ENCODE assay signal across 9 mouse cellular contexts in the genomic region with DNA sequence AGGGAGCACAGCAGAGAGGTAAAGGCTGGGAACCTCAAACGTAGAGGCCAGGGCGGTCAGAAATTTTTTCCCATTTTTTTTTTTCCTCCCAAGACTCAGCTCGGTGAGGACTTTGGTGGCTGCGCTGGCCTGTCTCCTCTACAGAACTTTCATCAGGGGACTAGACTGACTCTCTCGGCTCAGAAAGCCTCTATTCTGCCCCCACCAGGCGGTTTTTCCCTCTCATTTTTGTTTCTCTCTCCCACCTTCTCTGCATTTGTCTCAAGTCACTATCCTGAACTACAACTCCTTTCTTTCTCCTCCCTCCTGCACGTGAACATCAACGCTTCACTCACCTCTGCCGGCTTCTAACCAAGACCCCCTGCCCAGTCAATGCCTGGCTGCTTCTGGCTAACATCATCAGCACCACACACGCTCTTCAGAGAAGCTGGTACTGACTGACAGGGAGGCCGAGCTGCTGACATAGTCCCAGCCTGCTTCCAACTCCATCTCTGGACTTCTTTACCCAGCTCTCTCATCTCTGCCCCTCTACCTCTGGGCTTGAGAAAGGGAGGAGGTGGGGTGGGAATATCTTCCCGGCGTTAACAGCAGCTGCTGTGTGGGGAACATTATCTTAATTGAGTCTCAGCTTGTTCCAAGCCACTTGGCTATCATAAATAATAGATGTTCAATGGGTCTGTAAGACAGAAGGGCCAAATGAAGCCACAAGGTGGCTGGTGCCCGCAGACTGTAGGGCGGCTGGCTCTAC.
DNase-seq lines count a peak whose midpoint lies in the region; ATAC-seq and TF ChIP-seq lines count a peak whose summit lies in the region.
"Had no signal": no experiment of that assay in that cellular context is flagged by ENCODE, and none has a peak within 500 bp of the region (broad histone marks: within the 10 kb centered on the region; RNA-seq: fewer than 3 reads in every experiment).

No protein-coding gene starts in this region.

- DNase-seq in cerebellum, adult 2 months, result no peak
- DNase-seq in cerebellum, adult 18-20 months, result no peak
- DNase-seq in neural tube, embryonic 11.5 days (ENCODE audit: low spot score), result peak; percentile 32
- DNase-seq in neural tube, embryonic 10.5 days (ENCODE audit: extremely low spot score, low spot score), result no peak
- DNase-seq in hindbrain, postnatal 0 days (ENCODE audit: low spot score), result peak; percentile 49
- peak; percentile 5 for DNase-seq in naive thymus-derived CD4-positive, alpha-beta T cell, adult 2 months (ENCODE audit: low read depth)
- no peak for DNase-seq in cerebellum, postnatal 4 days (ENCODE audit: low spot score in 2 of 2)
- no peak for DNase-seq in lung, adult 2 months

- no peak overlapping the region for H3K27ac ChIP-seq in cerebellum, adult 2 months (ENCODE audit: insufficient read depth, low read length)
- no peak overlapping the region for H3K27ac ChIP-seq in neural tube, embryonic 11.5 days (ENCODE audit: low read depth, low read length)
- H3K27ac ChIP-seq in hindbrain, postnatal 0 days, result no peak overlapping the region

- no peak overlapping the region; the same call in 1 of the 2 replicates for H3K9ac ChIP-seq in neural tube, embryonic 11.5 days (ENCODE audit: low read length)
- H3K9ac ChIP-seq in hindbrain, postnatal 0 days (replicated peaks; ENCODE audit: low read length), result 0 out of 2 replicates have a peak overlapping the region, but pooled peaks have one; percentile 24

- no peaks in the 10 kb centered on the region for H3K36me3 ChIP-seq in neural tube, embryonic 11.5 days (ENCODE audit: control insufficient read depth, insufficient read depth, low read length)
- H3K36me3 ChIP-seq in hindbrain, postnatal 0 days (ENCODE audit: insufficient read depth, low read length), result no peaks in the 10 kb centered on the region

- no peaks in the 10 kb centered on the region for H3K9me3 ChIP-seq in neural tube, embryonic 11.5 days (ENCODE audit: control insufficient read depth, low read length)
- no peaks in the 10 kb centered on the region for H3K9me3 ChIP-seq in hindbrain, postnatal 0 days (ENCODE audit: low read length)

- 15% methylated on average over 15 of the region's 15 CpGs for WGBS in cerebellum, adult 2 months
- 8% methylated on average over 15 of the region's 15 CpGs for WGBS in neural tube, embryonic 11.5 days
- 5% methylated on average over 15 of the region's 15 CpGs for WGBS in hindbrain, postnatal 0 days
- WGBS in lung, adult 2 months, result 20% methylated on average over 15 of the region's 15 CpGs

- peak overlapping the region; percentile 61 for H3K4me2 ChIP-seq in neural tube, embryonic 11.5 days (ENCODE audit: low read depth)
- H3K4me2 ChIP-seq in hindbrain, postnatal 0 days (ENCODE audit: low read depth, low read length), result peak overlapping the region; percentile 58

- peaks cover 8% of the 10 kb centered on the region for H3K4me1 ChIP-seq in cerebellum, adult 2 months (ENCODE audit: control insufficient read depth, insufficient read depth, low read length)
- no peaks in the 10 kb centered on the region for H3K4me1 ChIP-seq in neural tube, embryonic 11.5 days (ENCODE audit: control insufficient read depth, insufficient read depth, low read length)
- H3K4me1 ChIP-seq in hindbrain, postnatal 0 days (ENCODE audit: insufficient read depth, low read length), result peaks cover 13% of the 10 kb centered on the region; the same call in 1 of the 2 replicates
- H3K4me1 ChIP-seq in lung, adult 2 months (ENCODE audit: control insufficient read depth, insufficient read depth, low read length), result peaks cover 3% of the 10 kb centered on the region

- TF ChIP-seq CTCF in cerebellum, adult 2 months (IDR thresholded peaks at IDR 0.05; ENCODE audit: borderline replicate concordance, insufficient read depth, low read depth, low read length), result peak; percentile 8; the same call in 1 of the 2 replicates
- peak; percentile 34; the same call in 1 of the 2 replicates for TF ChIP-seq CTCF in hindbrain, postnatal 0 days (IDR thresholded peaks at IDR 0.05; ENCODE audit: low read depth)
- TF ChIP-seq CTCF in lung, adult 2 months (IDR thresholded peaks at IDR 0.05; ENCODE audit: insufficient read depth, low read length), result no peak

- peak; percentile 55; the same call in 1 of the 2 replicates for ATAC-seq in neural tube, embryonic 11.5 days (ENCODE audit: insufficient read depth, low FRiP score, low TSS enrichment)
- ATAC-seq in hindbrain, postnatal 0 days, result 0 out of 2 replicates have a peak, but pooled peaks have one; percentile 31

- no peaks in the 10 kb centered on the region; the same call in 1 of the 2 replicates for H3K27me3 ChIP-seq in cerebellum, adult 2 months (ENCODE audit: control insufficient read depth, insufficient read depth, low read length)
- H3K27me3 ChIP-seq in neural tube, embryonic 11.5 days (ENCODE audit: control insufficient read depth, insufficient read depth, low read length), result 0 out of 2 replicates have a peak, but pooled peaks cover 2% of the 10 kb centered on the region
- H3K27me3 ChIP-seq in hindbrain, postnatal 0 days (ENCODE audit: insufficient read depth, low read length), result peaks cover 4% of the 10 kb centered on the region; the same call in 1 of the 2 replicates

- no peak for TF ChIP-seq POLR2A in cerebellum, adult 2 months (IDR thresholded peaks at IDR 0.05; ENCODE audit: borderline replicate concordance, insufficient read depth, low read length)
- no peak for TF ChIP-seq POLR2A in lung, adult 2 months (IDR thresholded peaks at IDR 0.05; ENCODE audit: borderline replicate concordance, extremely low read depth, low read depth, low read length)

- no peak overlapping the region for H3K4me3 ChIP-seq in cerebellum, adult 2 months (replicated peaks; ENCODE audit: insufficient read depth, low read depth, low read length)
- peak overlapping the region; percentile 30; the same call in 1 of the 2 replicates for H3K4me3 ChIP-seq in neural tube, embryonic 11.5 days (ENCODE audit: low read depth, low read length)
- H3K4me3 ChIP-seq in hindbrain, postnatal 0 days (ENCODE audit: low read length), result peak overlapping the region; percentile 29
- no peak overlapping the region for H3K4me3 ChIP-seq in lung, adult 2 months (replicated peaks; ENCODE audit: extremely low read depth, low read depth, low read length)
- H3K4me3 ChIP-seq: erythroblast, embryonic 14.5 days had no signal

Comparison
In these comparisons a context has a peak if more than half of its experiments do, and no peak if none do; other contexts are left out.
1. DNase-seq: peak in neural tube, embryonic 11.5 days (single experiment), hindbrain, postnatal 0 days (single experiment) and naive thymus-derived CD4-positive, alpha-beta T cell, adult 2 months (single experiment); none in cerebellum, adult 2 months (0 of 2), cerebellum, adult 18-20 months (0 of 2), neural tube, embryonic 10.5 days (single experiment), cerebellum, postnatal 4 days (0 of 2) and lung, adult 2 months (single experiment).
2. H3K4me3 ChIP-seq: peak in neural tube, embryonic 11.5 days (single experiment) and hindbrain, postnatal 0 days (single experiment); none in cerebellum, adult 2 months (single experiment) and lung, adult 2 months (single experiment).